Mouse (Mus musculus): ENCODE data around the gene Snf8.

Gene Snf8

GRCm38 (mm10) chr11:96028130-96028529 is 6.6 kb upstream of the Snf8 start:
- DNase-seq (ENCODE audit: low spot score in 2 of 2), result no peak

- no peak for DNase-seq (ENCODE audit: low spot score in 2 of 2)
Observed at GRCm38 (mm10) chr11:96030571-96030970, 4.1 kb upstream of the Snf8 start.

- no peak for DNase-seq (ENCODE audit: low spot score in 2 of 2)
Observed at GRCm38 (mm10) chr11:96031701-96032100, 3.0 kb upstream of the Snf8 start.

GRCm38 (mm10) chr11:96033264-96033663 is 1.4 kb upstream of the Snf8 start:
- DNase-seq (ENCODE audit: low spot score in 2 of 2), result no peak

- no peak for DNase-seq (ENCODE audit: low spot score in 2 of 2)
Observed at GRCm38 (mm10) chr11:96034116-96034515, 569 bp upstream of the Snf8 start.

- DNase-seq (ENCODE audit: low spot score in 2 of 2), result no peak
Observed at GRCm38 (mm10) chr11:96035133-96035532, 448 bp downstream of the Snf8 start.

GRCm38 (mm10) chr11:96037499-96037898 is 2.8 kb downstream of the Snf8 start:
- no peak for DNase-seq (ENCODE audit: low spot score in 2 of 2)

- DNase-seq (ENCODE audit: low spot score in 2 of 2), result no peak
Observed at GRCm38 (mm10) chr11:96038560-96038959, 3.9 kb downstream of the Snf8 start.

- no peak for DNase-seq (ENCODE audit: low spot score in 2 of 2)
Observed at GRCm38 (mm10) chr11:96044803-96045567, 10.3 kb downstream of the Snf8 start.

GRCm38 (mm10) chr11:96046028-96046427 is 11.3 kb downstream of the Snf8 start:
- no peak for DNase-seq (ENCODE audit: low spot score in 2 of 2)

- DNase-seq (ENCODE audit: low spot score in 2 of 2), result no peak
Observed at GRCm38 (mm10) chr11:96046793-96047192, 12.1 kb downstream of the Snf8 start.

- DNase-seq (ENCODE audit: low spot score in 2 of 2), result no peak
Observed at GRCm38 (mm10) chr11:96047469-96048373, 13.0 kb downstream of the Snf8 start.

- DNase-seq (ENCODE audit: low spot score in 2 of 2), result no peak
Observed at GRCm38 (mm10) chr11:96049939-96050338, 15.3 kb downstream of the Snf8 start.

GRCm38 (mm10) chr11:96050854-96051253 is 16.2 kb downstream of the Snf8 start:
- no peak for DNase-seq (ENCODE audit: low spot score in 2 of 2)

- DNase-seq (ENCODE audit: low spot score in 2 of 2), result no peak
Observed at GRCm38 (mm10) chr11:96058309-96058708, 23.6 kb downstream of the Snf8 start.

GRCm38 (mm10) chr11:96064521-96065214 is 30.0 kb downstream of the Snf8 start:
- DNase-seq (ENCODE audit: low spot score in 2 of 2), result peak; percentile 56 to 78

GRCm38 (mm10) chr11:96065215-96065911 is 30.7 kb downstream of the Snf8 start, which contains the start of gene Ube2z:
TSS of gene Ube2z (minus strand) at chr11:96065388.
- DNase-seq (ENCODE audit: low spot score in 2 of 2), result peak; percentile 99

GRCm38 (mm10) chr11:96068231-96068630 is 33.5 kb downstream of the Snf8 start:
- DNase-seq (ENCODE audit: low spot score in 2 of 2), result no peak

GRCm38 (mm10) chr11:96070353-96070752 is 35.7 kb downstream of the Snf8 start:
- DNase-seq (ENCODE audit: low spot score in 2 of 2), result no peak

- DNase-seq (ENCODE audit: low spot score in 2 of 2), result no peak
Observed at GRCm38 (mm10) chr11:96071013-96071412, 36.3 kb downstream of the Snf8 start.

- no peak for DNase-seq (ENCODE audit: low spot score in 2 of 2)
Observed at GRCm38 (mm10) chr11:96073295-96073993, 38.8 kb downstream of the Snf8 start.

Measured in spleen, postnatal 4 days (tissue).